Mouse (Mus musculus) liver, embryonic 14.5 days (tissue): ENCODE measurements around the gene Gtf2ird2.

ENCODE experiments used
- CTCF ChIP-seq: IDR thresholded peaks from 2 replicates; pipeline ENCODE4 v1.5.1; 2016; ENCODE audit warnings: antibody characterized with exemption, low read depth, control low read depth
- EP300 ChIP-seq: IDR thresholded peaks from 2 replicates; pipeline ENCODE4 v1.6.1; 2016; ENCODE audit warnings: antibody characterized with exemption, low read depth

DNA sequence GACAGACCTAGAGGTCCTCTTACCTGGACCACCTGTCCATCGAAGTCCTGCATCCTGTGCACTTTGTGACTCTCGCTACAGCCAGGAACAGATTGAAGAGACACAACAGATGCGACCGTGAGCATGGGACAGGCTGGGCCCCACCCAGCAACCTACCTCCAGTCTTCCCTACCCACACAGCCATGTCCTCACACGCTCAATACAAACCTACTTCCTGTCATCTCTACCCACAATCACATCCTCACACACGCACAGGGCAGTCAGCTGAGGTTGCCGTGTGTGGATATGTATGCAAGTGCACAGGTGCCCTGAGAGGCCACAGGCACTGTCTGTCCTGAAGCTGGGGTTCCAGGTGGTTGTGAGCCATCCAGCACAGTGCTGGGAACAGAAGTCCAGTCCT is 17.2 kb upstream of the Gtf2ird2 start:
- TF ChIP-seq CTCF (no peak), EP300 (no peak)
